Mouse (Mus musculus) CD4-positive, CD25-positive, alpha-beta regulatory T cell, adult 4 months (primary cell): ENCODE measurements at regions not wholly inside any gene's neighbourhood (a gene's known extent, or its start where the extent isn't known, plus 50 kb on each side); places are given as distances from the start of the nearest gene placed in this dataset.

ENCODE experiments used
- ATAC-seq: one replicate; pipeline ENCODE4 v1.8.0; 2017

GRCm38 (mm10) chr12:56472856-56473647 lies 63.7 kb downstream of the Nkx2-1 start:
- no peak for ATAC-seq

GRCm38 (mm10) chr12:56470932-56471500 lies 65.7 kb downstream of the Nkx2-1 start:
- ATAC-seq, result no peak

- no peak for ATAC-seq
Measured at GRCm38 (mm10) chr12:56459508-56460119, 77.1 kb downstream of the Nkx2-1 start.

GRCm38 (mm10) chr12:56458665-56459507 lies 77.8 kb downstream of the Nkx2-1 start:
- no peak for ATAC-seq

- ATAC-seq, result no peak
Measured at GRCm38 (mm10) chr12:56457951-56458350, 78.8 kb downstream of the Nkx2-1 start.

- no peak for ATAC-seq
Measured at GRCm38 (mm10) chr12:56457356-56457755, 79.4 kb downstream of the Nkx2-1 start.

GRCm38 (mm10) chr12:56450261-56450660 lies 86.4 kb downstream of the Nkx2-1 start:
- no peak for ATAC-seq

- ATAC-seq, result no peak
Measured at GRCm38 (mm10) chr12:56448786-56449564, 87.7 kb downstream of the Nkx2-1 start.

GRCm38 (mm10) chr12:56441166-56441817 lies 95.4 kb downstream of the Nkx2-1 start:
- ATAC-seq, result no peak

GRCm38 (mm10) chr12:56440068-56440847 lies 94.6 kb upstream of the Mbip start:
- no peak for ATAC-seq

- no peak for ATAC-seq
Measured at GRCm38 (mm10) chr12:56438384-56438783, 92.7 kb upstream of the Mbip start.

- ATAC-seq, result no peak
Measured at GRCm38 (mm10) chr12:56437975-56438374, 92.3 kb upstream of the Mbip start.

GRCm38 (mm10) chr12:56426681-56427246 lies 81.1 kb upstream of the Mbip start:
- no peak for ATAC-seq

GRCm38 (mm10) chr12:56416106-56416505 lies 70.4 kb upstream of the Mbip start:
- no peak for ATAC-seq

- ATAC-seq, result no peak
Measured at GRCm38 (mm10) chr12:56414861-56415765, 69.4 kb upstream of the Mbip start.

- no peak for ATAC-seq
Measured at GRCm38 (mm10) chr12:56405658-56406057, 60.0 kb upstream of the Mbip start.

- ATAC-seq, result peak; percentile 49
Measured at GRCm38 (mm10) chr12:56404833-56405232, 59.1 kb upstream of the Mbip start.

GRCm38 (mm10) chr12:56404262-56404661 lies 58.6 kb upstream of the Mbip start:
- ATAC-seq, result no peak

GRCm38 (mm10) chr12:56403626-56404025 lies 57.9 kb upstream of the Mbip start:
- ATAC-seq, result no peak
